Mouse (Mus musculus) retina, postnatal 1 day (tissue): Measurements from ENCODE around the gene Chsy1.

ENCODE experiments used
- DNase-seq: peaks from one replicate; pipeline ENCODE4 v3.0.0-alpha.2; 2012

The Chsy1 gene

DNA sequence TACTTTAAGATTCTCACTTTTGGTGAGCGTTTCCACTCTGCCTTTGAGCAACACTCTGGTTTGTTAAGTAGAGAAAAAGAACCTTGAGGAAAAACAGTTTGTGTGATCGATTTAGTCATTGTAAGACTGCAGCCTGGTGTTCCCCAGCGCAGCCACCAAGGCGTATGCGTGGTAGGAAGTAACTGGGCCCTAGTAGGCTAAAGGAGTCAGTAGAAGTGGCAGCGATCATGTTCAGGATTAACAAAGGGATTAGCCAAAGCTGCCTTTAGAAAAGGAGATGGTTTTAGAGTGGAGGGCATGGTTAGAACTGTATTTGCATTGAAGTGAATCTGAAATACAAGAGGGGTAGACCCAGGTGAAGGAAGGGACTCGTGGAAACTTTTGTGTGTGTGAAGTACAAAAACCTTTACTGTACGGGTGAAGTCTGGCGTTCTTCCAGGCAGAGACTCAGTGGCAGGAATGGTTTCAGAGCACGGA lies 1.4 kb downstream of the Chsy1 start:
- DNase-seq = peak; percentile 68

GRCm38 (mm10) chr7:66111211-66111610 lies 1.9 kb downstream of the Chsy1 start:
- DNase-seq = no peak

GRCm38 (mm10) chr7:66113561-66113960 lies 4.2 kb downstream of the Chsy1 start:
- no peak for DNase-seq

- no peak for DNase-seq
These were observed 6.6 kb downstream of the Chsy1 start for GRCm38 (mm10) chr7:66115821-66116343.

DNA sequence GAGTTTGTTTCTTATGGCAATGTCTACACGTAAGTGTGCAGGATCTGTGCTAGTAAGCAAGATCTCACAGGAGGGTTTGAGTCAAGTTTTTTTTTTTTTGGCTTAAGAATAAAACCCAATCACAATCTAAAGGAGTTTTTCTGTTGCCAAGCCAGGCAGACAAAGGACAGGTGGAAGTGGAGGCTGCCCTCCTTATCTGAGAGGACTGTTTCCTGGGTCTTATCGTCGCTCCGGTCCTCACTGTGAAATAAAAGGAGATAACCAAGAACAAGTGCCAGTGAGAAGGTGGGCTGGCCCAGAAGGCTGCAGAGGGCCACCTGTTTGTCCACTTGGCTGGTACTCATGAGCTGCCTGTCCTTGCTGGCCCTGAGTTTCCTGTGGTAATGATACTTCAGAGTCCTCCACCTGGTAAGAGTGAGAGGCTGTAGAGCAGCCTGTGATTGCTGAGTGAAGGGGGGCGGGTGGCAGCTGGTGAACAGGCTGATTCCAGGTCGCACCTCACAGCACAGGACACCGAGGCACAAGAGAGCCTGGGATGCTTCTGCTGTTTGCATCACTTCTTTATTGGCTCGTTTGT lies 7.7 kb downstream of the Chsy1 start:
- DNase-seq = no peak

- DNase-seq = no peak
These were observed 8.7 kb downstream of the Chsy1 start for GRCm38 (mm10) chr7:66118046-66118445.

- no peak for DNase-seq
These were observed 9.5 kb downstream of the Chsy1 start for GRCm38 (mm10) chr7:66118796-66119195.

- DNase-seq = no peak
These were observed 10.8 kb downstream of the Chsy1 start for GRCm38 (mm10) chr7:66120139-66120538.

DNA sequence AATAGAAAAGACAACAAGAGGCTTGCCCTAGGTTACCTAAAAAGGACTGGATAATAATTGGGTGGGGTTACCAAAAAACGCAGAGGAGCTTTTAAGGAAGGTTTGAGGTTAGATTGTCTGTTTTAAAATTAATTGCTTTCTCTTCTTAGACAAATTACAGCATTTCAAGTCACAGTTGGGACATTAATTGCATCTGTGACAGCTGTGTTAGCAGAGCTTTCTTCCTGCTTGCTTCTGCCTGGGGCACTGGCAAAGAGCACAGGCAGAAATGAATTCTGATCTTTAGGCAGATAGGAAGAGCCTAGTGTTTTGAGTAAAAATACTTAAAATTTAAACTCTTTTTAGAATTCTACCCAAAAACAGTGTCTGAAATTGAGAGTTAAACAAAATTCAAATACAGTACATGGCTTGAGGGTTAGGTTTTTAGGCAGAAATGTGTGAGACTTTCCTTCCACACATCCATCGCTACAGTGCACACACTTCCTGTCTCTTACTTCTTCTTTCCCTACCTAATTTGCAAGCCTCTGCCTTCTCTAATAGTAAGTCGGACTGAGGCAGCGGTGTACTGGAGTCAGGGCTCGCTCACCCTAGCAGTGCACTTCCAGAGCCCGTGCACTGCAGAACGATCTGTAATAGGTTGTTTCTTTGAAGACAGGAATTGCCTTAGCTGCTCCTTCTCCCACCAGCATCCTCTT lies 11.5 kb downstream of the Chsy1 start:
- no peak for DNase-seq

GRCm38 (mm10) chr7:66124551-66124968 lies 15.2 kb downstream of the Chsy1 start:
- no peak for DNase-seq

DNA sequence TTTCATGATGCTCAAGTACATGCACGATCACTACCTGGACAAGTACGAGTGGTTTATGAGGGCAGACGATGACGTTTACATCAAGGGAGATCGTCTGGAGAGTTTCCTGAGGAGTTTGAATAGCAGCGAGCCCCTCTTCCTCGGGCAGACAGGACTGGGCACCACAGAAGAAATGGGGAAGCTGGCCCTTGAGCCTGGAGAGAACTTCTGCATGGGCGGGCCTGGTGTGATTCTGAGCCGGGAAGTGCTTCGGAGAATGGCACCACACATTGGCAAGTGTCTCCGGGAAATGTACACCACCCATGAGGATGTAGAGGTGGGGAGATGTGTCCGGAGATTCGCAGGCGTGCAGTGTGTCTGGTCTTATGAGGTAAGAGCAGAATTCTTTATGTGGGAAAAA lies 16.1 kb downstream of the Chsy1 start:
- DNase-seq = no peak

GRCm38 (mm10) chr7:66127951-66128645 lies 18.8 kb downstream of the Chsy1 start:
- DNase-seq = no peak

DNA sequence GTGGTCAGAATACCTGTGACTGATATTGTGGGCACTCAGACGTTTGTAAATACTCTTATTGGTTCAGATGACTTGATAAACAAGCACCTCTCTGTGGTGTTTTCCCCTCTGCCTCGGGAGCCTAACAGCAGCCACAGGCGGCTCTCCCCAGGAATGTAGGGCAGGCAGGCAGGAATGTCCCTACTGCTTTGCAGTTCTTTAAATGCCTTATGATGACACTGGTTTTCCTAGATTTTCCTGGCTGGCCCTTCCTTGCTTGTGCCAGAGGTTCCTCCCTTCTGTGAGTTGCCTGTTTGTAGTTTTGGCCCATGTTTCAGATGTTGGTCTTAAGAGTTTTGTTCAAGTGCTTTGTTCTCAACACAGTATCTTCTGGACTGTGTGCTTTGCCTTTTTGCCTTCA lies 19.5 kb downstream of the Chsy1 start:
- DNase-seq = no peak

- DNase-seq = no peak
These were observed 21.0 kb downstream of the Chsy1 start for GRCm38 (mm10) chr7:66130296-66130695.

DNA sequence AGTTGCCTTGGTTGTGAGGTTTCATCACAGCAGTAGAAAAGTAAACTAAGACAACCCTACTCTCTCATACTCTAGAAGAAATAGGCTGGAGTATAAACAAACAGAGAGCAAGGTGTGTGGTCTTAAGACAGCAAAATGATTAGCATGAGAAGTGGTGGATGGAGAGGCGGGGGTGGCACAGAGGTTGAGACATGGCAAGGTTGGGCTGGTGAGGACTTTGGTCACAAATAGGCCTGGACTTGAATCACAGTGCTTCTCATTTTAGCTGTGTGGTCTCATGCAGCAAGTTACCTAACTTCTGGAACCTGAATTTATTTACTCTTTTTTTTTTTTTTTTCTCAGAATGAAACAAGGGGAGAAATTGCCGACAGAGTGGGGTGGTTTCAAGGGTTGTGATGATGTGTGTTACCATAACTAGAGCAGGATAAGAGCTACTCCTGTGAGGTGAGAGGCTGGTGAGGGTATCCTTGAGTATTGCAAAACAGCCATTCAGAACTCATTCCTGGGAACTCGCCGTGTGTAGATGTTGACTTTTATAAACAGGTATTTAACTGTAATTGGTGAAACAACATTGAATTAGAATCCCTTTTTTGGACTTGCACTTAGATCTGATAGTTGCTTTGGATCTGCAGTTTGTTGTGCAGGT lies 22.6 kb downstream of the Chsy1 start:
- no peak for DNase-seq

DNA sequence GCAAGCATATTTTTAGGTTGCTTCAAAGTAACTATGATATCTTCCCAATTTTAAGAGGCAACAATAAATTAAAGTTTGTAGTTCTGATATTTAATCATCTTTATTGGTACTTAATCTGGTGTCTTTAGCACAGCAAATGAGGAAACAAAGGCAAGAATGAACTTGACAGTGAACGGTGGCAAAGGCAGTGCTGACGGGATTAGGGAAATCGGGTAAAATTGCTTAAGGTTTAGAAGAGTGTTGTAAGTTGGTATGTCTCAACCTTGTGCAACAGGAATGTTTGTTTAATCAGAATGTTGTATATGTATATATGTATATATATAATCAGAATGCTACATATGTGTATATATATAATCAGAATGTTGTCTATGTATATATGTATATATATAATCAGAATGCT lies 24.8 kb downstream of the Chsy1 start:
- DNase-seq = no peak

DNA sequence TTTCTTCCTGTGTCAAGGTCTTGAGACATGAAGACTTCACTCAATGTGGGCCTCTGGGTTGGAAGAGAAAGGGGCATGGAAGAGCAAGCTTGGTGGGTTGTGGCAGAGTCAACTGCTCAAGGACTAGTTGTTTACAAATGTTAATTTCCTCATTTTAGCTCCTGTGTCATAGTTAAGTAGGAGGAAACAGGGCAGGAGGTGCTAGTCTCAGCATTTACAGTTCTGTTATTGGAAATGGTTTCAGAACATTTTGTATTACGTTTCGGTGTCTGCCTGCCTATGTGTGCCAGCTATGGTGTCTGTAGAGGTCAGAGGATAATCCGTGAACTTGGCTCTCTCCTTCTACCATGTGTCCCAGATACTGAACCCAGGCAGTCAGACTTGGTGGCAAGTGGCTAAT lies 26.3 kb downstream of the Chsy1 start:
- DNase-seq = no peak

GRCm38 (mm10) chr7:66136187-66136586 lies 26.9 kb downstream of the Chsy1 start:
- no peak for DNase-seq

- DNase-seq = no peak
These were observed 28.0 kb downstream of the Chsy1 start for GRCm38 (mm10) chr7:66137309-66137708.

- DNase-seq = no peak
These were observed 29.0 kb downstream of the Chsy1 start for GRCm38 (mm10) chr7:66138301-66138700.

GRCm38 (mm10) chr7:66138878-66139277 lies 29.6 kb downstream of the Chsy1 start:
- no peak for DNase-seq

- DNase-seq = no peak
These were observed 30.8 kb downstream of the Chsy1 start for GRCm38 (mm10) chr7:66140095-66140494.

DNA sequence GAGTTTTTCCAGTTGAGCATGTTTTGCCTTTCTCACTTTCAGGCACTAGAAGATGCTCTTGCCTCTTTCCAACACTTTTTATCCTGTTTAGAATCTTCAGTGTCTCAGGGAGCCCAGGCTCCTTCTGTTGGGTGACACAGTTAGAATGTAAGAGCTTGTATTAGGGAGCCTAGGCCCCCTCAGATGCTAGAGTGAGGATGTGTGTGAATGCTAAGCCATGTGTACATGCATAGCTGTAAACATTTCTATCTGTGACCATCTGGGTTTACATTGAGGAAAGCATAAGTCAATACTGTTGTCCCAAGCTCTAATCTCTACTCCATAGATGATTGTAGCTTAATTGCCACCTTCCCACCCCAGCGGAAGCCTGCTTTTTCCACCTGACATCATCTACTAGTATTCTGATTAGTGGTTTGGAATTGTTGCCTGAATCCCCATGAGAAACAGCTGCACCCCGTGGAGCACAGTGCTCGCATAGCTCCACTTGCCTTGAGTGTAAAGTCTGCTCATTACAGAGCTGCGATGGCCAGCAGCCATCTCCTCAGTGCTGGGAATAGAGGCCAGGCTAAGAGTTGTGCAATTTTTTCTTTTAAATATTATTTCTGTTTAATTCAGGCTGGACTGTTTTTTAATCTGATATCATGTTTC lies 31.7 kb downstream of the Chsy1 start:
- DNase-seq = peak; percentile 69
